Mouse (Mus musculus) thymus, adult 2 months (tissue): Measurements from ENCODE around the gene Gan.

Source experiments
- CTCF ChIP-seq: fragments of 200-500 bp; IDR thresholded peaks from 2 replicates; pipeline ENCODE4 v1.5.1; 2012; ENCODE audit warnings: mild to moderate bottlenecking, control low read depth, low read length, moderate library complexity, borderline replicate concordance; ENCODE audit not compliant: control insufficient read depth, poor library complexity, insufficient read depth; ENCODE audit errors: extremely low read depth
- POLR2A ChIP-seq: fragments of 200-500 bp; IDR thresholded peaks from 2 replicates; pipeline ENCODE4 v1.6.1; 2012; ENCODE audit warnings: mild to moderate bottlenecking, low read length, control low read depth, moderate library complexity; ENCODE audit not compliant: control insufficient read depth, poor library complexity, insufficient read depth; ENCODE audit errors: extremely low read depth

GRCm38 (mm10) chr8:117137357-117137756 is 20.6 kb upstream of the Gan start:
- TF ChIP-seq CTCF: no peak
- TF ChIP-seq POLR2A: no peak
